Comparison of ENCODE assay signal across 10 mouse cellular contexts in the genomic region with DNA sequence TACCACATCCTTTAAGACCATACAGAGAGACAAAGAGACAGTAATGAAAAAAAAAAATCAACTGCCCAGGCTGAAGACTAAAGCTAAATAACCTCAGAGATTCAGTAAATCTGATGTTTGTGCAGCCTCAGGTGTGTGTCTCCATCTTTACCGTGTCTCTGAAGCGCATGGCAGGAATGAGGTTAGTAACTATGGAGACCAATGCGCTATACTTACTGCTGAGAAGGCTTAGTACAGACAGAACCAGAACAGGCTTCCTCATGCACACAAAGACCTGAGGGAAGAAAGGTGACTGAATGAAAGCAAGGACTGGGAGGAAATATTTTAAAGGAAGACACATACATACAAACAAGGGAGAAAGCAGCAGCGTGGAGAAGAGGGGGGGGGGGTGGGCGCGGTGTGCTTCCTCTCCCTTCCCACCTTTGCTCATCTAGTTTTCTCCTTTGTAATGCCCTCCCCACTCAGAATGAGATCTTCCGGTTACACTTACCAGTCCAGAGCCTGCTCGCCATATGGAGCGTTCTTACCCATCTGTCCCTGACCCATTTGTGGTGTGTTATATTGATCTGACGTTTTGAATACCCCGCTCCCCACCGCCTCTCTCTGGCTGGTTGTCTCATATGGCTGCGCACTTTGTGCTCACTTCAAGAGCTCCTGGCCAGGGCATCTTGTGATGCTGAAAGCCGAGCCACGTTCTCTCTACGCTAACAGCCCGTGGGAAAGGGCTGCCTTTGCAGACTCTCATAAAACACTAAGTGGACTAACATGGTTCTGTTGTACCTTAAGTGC. TPM values are rescaled to one million over a fixed set of nuclear protein-coding genes. Genes with fewer than 3 reads are reported as not detected.
DNase-seq lines count a peak whose midpoint lies in the region; ATAC-seq lines count a peak whose summit lies in the region.
"Had no signal": no experiment of that assay in that cellular context is flagged by ENCODE, and none has a peak within 500 bp of the region (broad histone marks: within the 10 kb centered on the region; RNA-seq: fewer than 3 reads in every experiment).

No protein-coding gene starts in this region.

- no peak overlapping the region for H3K27ac ChIP-seq in embryonic facial prominence, embryonic 12.5 days
- H3K27ac ChIP-seq in embryonic facial prominence, embryonic 10.5 days (replicated peaks), result no peak overlapping the region
- no peak overlapping the region for H3K27ac ChIP-seq in hindbrain, embryonic 11.5 days (ENCODE audit: low read depth, low read length)
- H3K27ac ChIP-seq in midbrain, embryonic 16.5 days (ENCODE audit: low read length), result peak overlapping the region; percentile 73

- no peak for DNase-seq in embryonic facial prominence, embryonic 10.5 days (ENCODE audit: low spot score)
- peak; percentile 11 for DNase-seq in ZHBTc4 (ENCODE audit: low read depth, low spot score)
- DNase-seq in hindbrain, embryonic 11.5 days (ENCODE audit: low spot score), result peak; percentile 16
- DNase-seq in kidney, postnatal 25 days, result no peak
- DNase-seq in urinary bladder, adult 18-20 months (ENCODE audit: low spot score in 2 of 2), result no peak
- DNase-seq: cerebellum, postnatal 36 days; kidney, postnatal 36 days had no signal

- H3K4me1 ChIP-seq in embryonic facial prominence, embryonic 12.5 days, result no peaks in the 10 kb centered on the region
- H3K4me1 ChIP-seq in embryonic facial prominence, embryonic 10.5 days, result peaks cover 20% of the 10 kb centered on the region
- peaks cover 3% of the 10 kb centered on the region; the same call in 1 of the 2 replicates for H3K4me1 ChIP-seq in hindbrain, embryonic 11.5 days (replicated peaks; ENCODE audit: control insufficient read depth, insufficient read depth, low read length)
- peaks cover 16% of the 10 kb centered on the region for H3K4me1 ChIP-seq in midbrain, embryonic 16.5 days (ENCODE audit: control insufficient read depth, insufficient read depth, low read length)

- ATAC-seq in embryonic facial prominence, embryonic 12.5 days (ENCODE audit: insufficient number of reproducible peaks, insufficient read depth, low FRiP score, low TSS enrichment), result 0 out of 2 replicates have a peak, but pooled peaks have one; percentile 35
- ATAC-seq in hindbrain, embryonic 11.5 days (ENCODE audit: low FRiP score), result no peak
- peak; percentile 90 for ATAC-seq in midbrain, embryonic 16.5 days
- ATAC-seq in inflammation-experienced regulatory T-cells, adult 6 months, result no peak

- H3K4me2 ChIP-seq in embryonic facial prominence, embryonic 12.5 days (replicated peaks), result no peak overlapping the region
- no peak overlapping the region for H3K4me2 ChIP-seq in hindbrain, embryonic 11.5 days (replicated peaks; ENCODE audit: low read depth, low read length)
- peak overlapping the region; percentile 35 for H3K4me2 ChIP-seq in midbrain, embryonic 16.5 days (ENCODE audit: low read length)

- no peaks in the 10 kb centered on the region for H3K36me3 ChIP-seq in embryonic facial prominence, embryonic 12.5 days
- no peaks in the 10 kb centered on the region for H3K36me3 ChIP-seq in embryonic facial prominence, embryonic 10.5 days (replicated peaks)
- no peaks in the 10 kb centered on the region for H3K36me3 ChIP-seq in hindbrain, embryonic 11.5 days (ENCODE audit: control insufficient read depth, insufficient read depth, low read length)
- no peaks in the 10 kb centered on the region for H3K36me3 ChIP-seq in midbrain, embryonic 16.5 days (ENCODE audit: control insufficient read depth, insufficient read depth, low read length)

- 74% methylated on average over 17 of the region's 17 CpGs for WGBS in embryonic facial prominence, embryonic 12.5 days
- WGBS in embryonic facial prominence, embryonic 10.5 days, result 81% methylated on average over 17 of the region's 17 CpGs
- 78% methylated on average over 14 of the region's 17 CpGs for WGBS in hindbrain, embryonic 11.5 days
- whole genome bisulfite sequencing in midbrain, embryonic 16.5 days, result 53% methylated on average over 16 of the region's 17 CpGs

- no peaks in the 10 kb centered on the region for H3K27me3 ChIP-seq in embryonic facial prominence, embryonic 12.5 days
- 0 out of 2 replicates have a peak, but pooled peaks cover 3% of the 10 kb centered on the region for H3K27me3 ChIP-seq in embryonic facial prominence, embryonic 10.5 days (replicated peaks; ENCODE audit: low read depth, poor library complexity, severe bottlenecking)
- H3K27me3 ChIP-seq in hindbrain, embryonic 11.5 days (ENCODE audit: control insufficient read depth, insufficient read depth, low read length), result no peaks in the 10 kb centered on the region
- H3K27me3 ChIP-seq in midbrain, embryonic 16.5 days (ENCODE audit: control insufficient read depth, insufficient read depth, low read depth, low read length), result no peaks in the 10 kb centered on the region

- H3K9ac ChIP-seq in embryonic facial prominence, embryonic 12.5 days, result no peak overlapping the region
- no peak overlapping the region for H3K9ac ChIP-seq in hindbrain, embryonic 11.5 days (ENCODE audit: low read depth, low read length)
- H3K9ac ChIP-seq in midbrain, embryonic 16.5 days (ENCODE audit: low read depth, low read length), result no peak overlapping the region

- H3K9me3 ChIP-seq in embryonic facial prominence, embryonic 12.5 days, result no peaks in the 10 kb centered on the region
- no peaks in the 10 kb centered on the region for H3K9me3 ChIP-seq in embryonic facial prominence, embryonic 10.5 days
- H3K9me3 ChIP-seq in hindbrain, embryonic 11.5 days (ENCODE audit: control insufficient read depth, low read length), result no peaks in the 10 kb centered on the region
- H3K9me3 ChIP-seq in midbrain, embryonic 16.5 days (replicated peaks; ENCODE audit: control insufficient read depth, low read length, poor library complexity, severe bottlenecking), result no peaks in the 10 kb centered on the region

- H3K4me3 ChIP-seq in embryonic facial prominence, embryonic 12.5 days, result no peak overlapping the region
- no peak overlapping the region for H3K4me3 ChIP-seq in embryonic facial prominence, embryonic 10.5 days
- H3K4me3 ChIP-seq in hindbrain, embryonic 11.5 days (ENCODE audit: low read depth, low read length), result no peak overlapping the region
- H3K4me3 ChIP-seq in midbrain, embryonic 16.5 days (ENCODE audit: low read depth, low read length), result no peak overlapping the region

RNA-seq across cellular contexts. Expression of a gene that starts 59.0 kb away (rescaled TPM):
- polyA plus RNA-seq in embryonic facial prominence, embryonic 12.5 days (2016; fragmentation: Nextera tagmentation; extraction: Ambion mirVana), result 23.4 and 25.6 TPM in 2 replicates
- 20.8 and 26.1 TPM in 2 replicates for polyA plus RNA-seq in embryonic facial prominence, embryonic 10.5 days (2016; fragmentation: Nextera tagmentation; extraction: Ambion mirVana)
- polyA plus RNA-seq in hindbrain, embryonic 11.5 days (2014; fragmentation: Nextera tagmentation; extraction: Ambion mirVana), result 26.8 and 38.4 TPM in 2 replicates
- 20.7 and 23.6 TPM in 2 replicates for polyA plus RNA-seq in midbrain, embryonic 16.5 days (2015; fragmentation: Nextera tagmentation; extraction: Ambion mirVana)
- polyA plus RNA-seq in inflammation-experienced regulatory T-cells, adult 6 months (2017; shearing (Covaris generic)), result 1 to 10 TPM; 5.2 to 6.7 (median 6.2) TPM

Comparison
In these comparisons a context has a peak if more than half of its experiments do, and no peak if none do; other contexts are left out.
1. ATAC-seq: peak in embryonic facial prominence, embryonic 12.5 days (single experiment) and midbrain, embryonic 16.5 days (single experiment); none in hindbrain, embryonic 11.5 days (single experiment) and inflammation-experienced regulatory T-cells, adult 6 months (single experiment).
2. DNase-seq: peak in ZHBTc4 (single experiment) and hindbrain, embryonic 11.5 days (single experiment); none in embryonic facial prominence, embryonic 10.5 days (single experiment), kidney, postnatal 25 days (0 of 2) and urinary bladder, adult 18-20 months (0 of 2).